Mouse (Mus musculus): ENCODE data around the gene Rgl2.

GRCm38 (mm10) chr17:33891357-33891756 lies 38.0 kb upstream of the Rgl2 start:
- TF ChIP-seq CTCF (IDR thresholded peaks at IDR 0.05; ENCODE audit: borderline replicate concordance, insufficient read depth, low read length) (no peak), POLR2A (IDR thresholded peaks at IDR 0.05; ENCODE audit: low read depth, low read length) (no peak)
